Mouse (Mus musculus): ENCODE measurements around the gene Csf1.

- TF ChIP-seq POLR2A (IDR thresholded peaks at IDR 0.05; ENCODE audit: low read depth, low read length) = no peak
- no peak for TF ChIP-seq CTCF (conservative IDR thresholded peaks at IDR 0.05; ENCODE audit: insufficient read depth, insufficient read length, low read depth, low read length)
Measured at GRCm38 (mm10) chr3:107760771-107761170, 502 bp upstream of the Csf1 start.
